Mouse (Mus musculus) left cerebral cortex, postnatal 36 days (tissue): Measurements from ENCODE around the gene Gpx5. TPM values are rescaled to one million over a fixed set of nuclear protein-coding genes. Genes with fewer than 3 reads are reported as not detected.

ENCODE experiments used
- DNase-seq, 2 experiments: peaks; one replicate each; pipeline ENCODE4 v3.0.0; 2021 to 2022; ENCODE audit warnings: low spot score in 2 of 2, mixed read lengths in 1 of 2
- intact Hi-C: fragments of 180-260 bp; cut with DNase I; formaldehyde crosslinking; loops from one replicate; pipeline ENCODE4 v1.15.1; 2025
- total RNA-seq, 2 experiments: library from RNA; stranded (reverse); gene quantifications; 2 replicates each; pipeline ENCODE4 v1.2.3; 2021

Gpx5 gene
- total RNA-seq, result not detected

DNA sequence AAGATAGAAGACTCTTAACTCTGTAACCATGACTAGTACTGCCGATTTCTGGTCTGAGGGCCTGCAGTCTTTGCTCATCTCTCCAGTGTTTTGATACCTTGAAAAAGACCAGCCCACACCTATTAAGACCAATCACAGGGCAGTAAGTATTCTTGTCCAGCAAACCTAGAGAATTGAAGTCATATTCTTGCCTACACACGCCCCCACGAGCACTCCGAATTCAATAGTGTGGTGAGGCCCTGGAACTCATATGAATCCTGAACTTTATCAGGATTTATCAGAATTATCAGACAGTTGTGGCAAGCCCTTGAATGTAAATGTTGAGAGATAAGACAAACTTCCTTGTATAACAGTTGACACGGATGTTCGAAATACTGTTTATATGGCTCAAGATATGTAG, at the start of gene Gpx5:
Gene Gpx5 (minus strand): TSS at position 101 of the 400 bp plus-strand sequence.
- intact Hi-C loops, result no loop called here
- DNase-seq, result no peak

- intact Hi-C loops, result loop anchor here (1.0 to 5.0 kb wide), 3 partner anchors 95 to 155 kb away; no protein-coding TSS in a partner anchor
- DNase-seq, result peak; percentile 5 to 14
Measured at GRCm38 (mm10) chr13:21327424-21327823, 34.9 kb upstream of the Gpx5 start.

DNA sequence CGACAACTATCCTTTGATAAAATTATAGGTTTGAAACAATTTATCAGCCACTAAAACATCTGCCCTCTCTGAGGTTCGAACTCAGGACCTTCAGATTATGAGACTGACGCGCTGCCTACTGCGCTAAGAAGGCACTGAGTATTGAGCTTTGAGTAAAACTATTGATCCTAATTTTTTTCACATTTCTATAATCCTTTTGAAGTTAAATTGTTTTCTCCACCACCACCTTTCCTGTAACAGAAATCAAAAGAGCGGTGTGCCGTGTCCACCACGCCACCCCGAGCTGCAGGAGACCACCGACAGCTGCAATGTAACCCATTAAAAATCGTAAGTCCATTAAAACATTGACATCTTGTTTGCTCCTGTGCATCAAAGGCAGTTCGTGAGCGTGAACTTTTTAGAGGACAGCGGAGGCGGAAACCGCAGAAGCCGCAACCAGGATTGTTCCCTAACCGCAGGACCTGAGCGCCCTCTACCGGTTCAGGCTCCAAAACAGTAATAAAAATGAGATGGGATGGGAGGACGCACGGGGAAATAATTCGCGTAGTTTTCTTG, 34.2 kb upstream of the Gpx5 start:
- intact Hi-C loops, result loop anchor here (1.0 to 5.0 kb wide), 4 partner anchors 52 to 154 kb away; no protein-coding TSS in a partner anchor
- DNase-seq, result peak; percentile 72 to 81

- intact Hi-C loops, result loop anchor here (1.0 to 5.0 kb wide), 3 partner anchors 52 to 154 kb away; no protein-coding TSS in a partner anchor
Measured at GRCm38 (mm10) chr13:21326191-21326590, 33.7 kb upstream of the Gpx5 start.

GRCm38 (mm10) chr13:21323405-21323804, 30.9 kb upstream of the Gpx5 start:
- no peak for DNase-seq
- intact Hi-C loops, result no loop called here

More at GRCm38 (mm10) chr13:21326191-21326590, 33.7 kb upstream of the Gpx5 start:
- DNase-seq, result no peak

DNA sequence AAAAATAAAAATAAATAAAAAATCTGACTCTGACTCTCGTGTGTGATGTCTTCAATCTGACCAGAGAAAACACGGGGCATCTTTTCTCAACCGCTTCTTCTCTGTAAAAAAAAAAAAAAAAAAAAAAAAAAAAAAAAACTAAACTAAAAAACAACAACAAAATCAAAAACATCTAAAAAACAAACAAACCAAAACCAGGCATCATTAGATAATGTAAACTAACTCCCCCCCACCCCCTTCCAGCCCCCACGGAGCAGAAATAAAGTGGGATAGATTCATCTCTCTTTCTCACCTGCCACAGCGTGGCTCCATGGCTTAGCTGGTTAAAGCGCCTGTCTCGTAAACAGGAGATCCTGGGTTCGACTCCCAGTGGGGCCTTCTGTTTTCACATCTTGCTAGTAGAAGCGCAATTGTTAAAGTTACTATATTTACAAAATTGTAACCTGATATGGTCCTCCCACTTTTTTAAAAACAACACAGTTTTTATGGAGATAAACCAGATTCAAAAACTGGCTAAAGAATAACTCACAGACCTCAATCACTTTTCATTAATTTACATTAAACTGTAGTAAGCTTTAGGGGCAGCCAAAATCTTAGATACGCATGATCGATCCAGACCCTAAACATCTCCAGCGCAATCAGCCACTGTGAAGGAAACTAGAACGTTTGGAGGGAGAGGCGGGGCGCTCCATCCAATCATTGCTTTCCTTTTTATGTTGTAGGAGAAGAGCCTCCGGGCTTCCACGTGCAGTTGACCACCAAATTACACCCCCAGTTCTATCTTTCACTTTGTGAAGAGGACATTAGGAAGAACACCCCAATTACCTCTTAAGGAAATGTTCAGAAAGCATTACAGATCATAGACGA, 30.2 kb upstream of the Gpx5 start:
- intact Hi-C loops, result no loop called here
- peak; percentile 41 to 56 for DNase-seq

- intact Hi-C loops, result no loop called here
Measured at GRCm38 (mm10) chr13:21321890-21322494, 29.5 kb upstream of the Gpx5 start.

DNA sequence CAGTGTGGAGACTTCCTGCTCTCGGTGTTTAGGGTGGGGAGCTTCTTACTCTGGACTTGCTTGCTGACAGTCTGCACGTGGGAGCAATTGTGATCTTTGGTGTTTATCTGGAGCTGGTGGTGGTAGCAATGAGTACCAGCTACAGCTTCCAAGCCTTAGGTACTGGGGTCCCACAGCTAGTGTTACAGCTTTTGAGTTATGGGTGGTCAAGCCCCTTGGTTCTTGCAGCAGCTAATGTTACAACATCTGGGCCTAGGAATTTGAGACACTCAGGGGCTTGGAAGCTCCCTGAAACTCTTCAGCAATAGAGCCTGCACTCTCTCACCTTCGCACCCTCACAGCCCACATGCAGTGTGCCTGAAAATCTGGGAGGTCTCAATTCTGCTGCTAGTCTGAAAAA, 27.7 kb upstream of the Gpx5 start:
- DNase-seq, result no peak
- intact Hi-C loops, result no loop called here

More at GRCm38 (mm10) chr13:21321890-21322494, 29.5 kb upstream of the Gpx5 start:
- DNase-seq, result peak; percentile 18 to 19

DNA sequence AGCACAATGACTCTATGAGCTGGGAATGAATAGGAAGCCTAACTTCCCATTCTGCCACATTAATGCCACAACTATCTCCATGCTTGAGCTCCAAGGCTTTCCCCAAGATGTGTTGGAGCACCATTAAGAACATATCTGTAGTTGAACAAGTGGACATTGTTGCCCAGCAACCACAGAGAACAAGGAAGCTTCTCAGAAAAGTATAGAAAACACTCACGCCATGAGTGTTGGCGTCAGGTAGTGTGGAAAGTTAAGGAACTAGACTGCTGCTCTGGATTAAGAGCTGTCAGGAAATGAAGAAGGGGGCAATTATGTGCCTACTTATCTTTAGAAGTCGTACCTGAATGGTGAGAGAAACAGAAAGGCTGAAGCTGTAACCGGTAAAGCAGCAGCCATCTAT, 21.4 kb upstream of the Gpx5 start:
- intact Hi-C loops, result no loop called here
- DNase-seq, result no peak

DNA sequence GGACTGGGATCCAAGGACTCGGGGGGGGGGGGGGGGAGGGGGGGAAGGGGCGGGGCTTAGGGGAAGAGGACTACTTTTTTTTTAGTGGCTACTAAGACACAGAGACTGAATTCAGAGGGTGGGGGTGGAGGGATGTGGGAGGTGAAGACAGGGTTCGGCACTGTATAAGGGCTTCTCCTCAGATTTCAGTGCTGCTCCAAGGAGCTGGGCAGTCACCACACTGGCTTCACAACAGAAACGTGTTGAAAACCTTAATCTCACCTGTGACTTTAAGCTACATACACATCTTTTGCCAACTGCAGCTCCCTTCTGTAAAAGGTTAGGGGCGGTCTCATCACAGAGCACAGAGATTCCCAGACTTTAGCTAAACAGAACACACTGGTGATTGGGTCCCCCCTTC, 20.3 kb upstream of the Gpx5 start:
- intact Hi-C loops, result no loop called here

DNA sequence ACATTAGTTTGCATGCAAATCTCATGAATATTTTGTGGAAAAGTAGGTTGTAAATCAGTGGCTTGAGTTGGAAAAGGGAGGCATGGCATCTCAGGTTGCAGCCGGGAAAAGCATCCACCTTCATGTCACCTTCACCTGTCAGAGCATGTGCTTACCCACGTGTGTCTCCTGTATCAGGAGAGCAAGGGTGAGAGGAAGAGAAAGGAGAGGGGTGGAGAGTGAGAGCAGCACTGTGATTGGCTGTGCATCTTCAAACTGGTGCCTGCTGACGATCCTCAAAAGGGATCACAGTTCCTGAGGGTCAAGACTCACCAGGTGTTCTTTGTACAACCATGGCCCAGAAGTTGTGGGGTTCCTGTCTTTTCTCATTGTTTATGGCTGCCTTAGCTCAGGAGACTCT, 19.4 kb upstream of the Gpx5 start, which contains the start of gene Gpx6:
Gene Gpx6 (plus strand): TSS at position 200 of the 400 bp plus-strand sequence.
- DNase-seq, result no peak
- intact Hi-C loops, result no loop called here

More for the DNA sequence above, 20.3 kb upstream of the Gpx5 start:
- no peak for DNase-seq

- intact Hi-C loops, result no loop called here
- no peak for DNase-seq
Measured at GRCm38 (mm10) chr13:21309788-21310187, 17.3 kb upstream of the Gpx5 start.

- intact Hi-C loops, result no loop called here
- no peak for DNase-seq
Measured at GRCm38 (mm10) chr13:21304483-21305066, 12.0 kb upstream of the Gpx5 start.

DNA sequence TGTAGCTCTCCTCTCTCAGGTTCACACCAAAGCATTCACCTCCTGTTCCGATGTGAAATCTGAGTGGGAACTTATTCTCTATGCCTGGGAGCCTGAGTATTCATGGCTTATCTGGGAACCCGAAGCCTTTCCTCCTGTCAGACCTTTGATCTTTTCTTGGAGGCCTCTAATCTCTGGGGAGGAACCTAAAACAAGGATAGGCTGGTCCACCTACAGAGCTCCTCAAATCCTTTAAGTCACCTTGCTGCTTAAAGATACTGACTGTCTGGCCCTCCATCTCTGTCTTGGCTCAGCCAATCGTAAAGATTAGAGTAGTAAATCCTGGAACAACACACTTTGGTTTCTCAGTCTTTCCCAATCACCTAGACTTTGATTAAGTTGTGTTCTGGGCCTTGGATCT, 6.0 kb upstream of the Gpx5 start:
- intact Hi-C loops, result no loop called here
- no peak for DNase-seq

DNA sequence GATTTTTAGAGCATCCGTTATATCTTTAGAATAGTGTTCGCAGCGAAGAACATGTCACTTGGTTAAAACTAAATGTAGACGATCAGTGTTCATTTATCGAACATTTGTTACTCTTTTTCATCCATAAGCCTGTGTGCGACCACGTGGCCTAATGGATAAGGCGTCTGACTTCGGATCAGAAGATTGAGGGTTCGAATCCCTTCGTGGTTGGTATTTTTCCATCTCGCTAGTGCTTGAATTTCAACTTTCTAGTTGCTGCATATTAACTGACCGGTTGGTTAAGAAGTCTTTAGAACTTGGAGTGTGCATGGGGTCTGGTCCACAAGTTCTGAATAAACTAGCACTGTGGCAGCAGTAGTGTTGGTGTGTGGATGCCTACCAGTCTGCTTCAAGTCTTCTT, 13.0 kb downstream of the Gpx5 start:
- intact Hi-C loops, result loop anchor here (2.0 to 5.0 kb wide), 2 partner anchors 15 to 107 kb away; no protein-coding TSS in a partner anchor

DNA sequence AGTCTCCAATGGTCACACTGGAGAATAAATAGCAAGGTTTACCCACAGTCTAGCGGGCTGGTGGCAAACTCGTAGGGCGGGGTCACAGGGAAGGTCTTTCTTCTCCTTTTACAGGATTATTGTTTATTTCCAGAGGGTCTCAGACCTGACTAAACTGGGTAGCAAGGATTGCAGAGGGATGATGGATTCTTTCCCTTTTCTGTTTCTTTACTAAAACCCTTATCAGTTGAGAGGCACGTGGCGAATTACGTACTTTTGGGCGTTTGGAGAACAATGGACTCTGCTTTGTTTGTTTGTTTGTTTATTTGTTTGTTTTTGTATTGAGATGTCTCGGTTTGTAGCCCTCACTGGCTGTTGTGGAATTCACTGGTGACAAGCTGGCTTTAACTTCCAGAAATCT, 13.5 kb downstream of the Gpx5 start:
- no peak for DNase-seq
- intact Hi-C loops, result loop anchor here (2.0 to 5.0 kb wide), 2 partner anchors 14 to 107 kb away; no protein-coding TSS in a partner anchor

More for the DNA sequence above, 13.0 kb downstream of the Gpx5 start:
- peak; percentile 76 to 86 for DNase-seq

GRCm38 (mm10) chr13:21276551-21276950, 16.0 kb downstream of the Gpx5 start:
- no peak for DNase-seq
- intact Hi-C loops, result loop anchor here (5.0 kb wide), 1 partner anchor 104 kb away; no protein-coding TSS in a partner anchor

DNA sequence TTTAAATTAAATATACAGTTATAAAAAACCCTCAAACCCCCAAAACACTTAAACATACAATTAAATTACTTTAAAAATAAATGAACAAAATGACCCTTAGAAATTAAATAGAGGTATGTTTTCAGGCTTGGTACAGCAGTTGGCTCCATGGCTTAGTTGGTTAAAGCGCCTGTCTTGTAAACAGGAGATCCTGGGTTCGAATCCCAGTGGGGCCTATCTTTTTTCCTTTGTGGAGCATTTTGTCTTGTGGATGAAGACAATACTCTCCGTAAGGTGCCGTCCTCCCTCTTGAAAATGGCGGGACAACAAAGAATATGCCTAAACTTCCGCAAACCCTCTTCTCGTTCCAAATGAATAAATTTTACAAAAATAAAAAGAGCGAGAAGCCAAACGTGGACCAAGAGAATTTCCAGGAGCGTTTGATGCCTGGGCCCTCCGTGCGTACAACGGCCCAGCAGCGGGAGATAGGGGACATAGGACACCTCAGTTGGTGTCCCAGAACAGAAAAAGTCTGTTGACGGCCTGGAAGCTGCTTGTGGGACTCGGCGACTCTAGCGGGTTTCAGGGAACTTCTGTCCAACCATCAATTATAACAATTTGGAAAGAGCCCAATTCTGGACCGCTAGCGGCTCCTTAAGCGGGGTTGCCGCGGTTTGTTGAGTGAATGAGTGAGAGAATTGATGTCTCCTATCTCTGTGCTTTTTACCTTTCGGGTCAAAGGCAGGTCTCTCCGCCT, 16.5 kb downstream of the Gpx5 start:
- intact Hi-C loops, result loop anchor here (2.0 to 5.0 kb wide), 2 partner anchors 41 to 104 kb away; no protein-coding TSS in a partner anchor
- peak; percentile 81 to 87 for DNase-seq
